In genomic region chr4:56864016-56864415, GRCm38 (mm10) we compare ENCODE assay signal across 8 mouse cellular contexts. TPM values are rescaled to one million over a fixed set of nuclear protein-coding genes. Genes with fewer than 3 reads are reported as not detected.
DNase-seq lines count a peak whose midpoint lies in the region; ATAC-seq lines count a peak whose summit lies in the region.

No protein-coding gene starts in this region.

- no peaks in the 10 kb centered on the region for H3K9me3 ChIP-seq in neural tube, embryonic 11.5 days (ENCODE audit: control insufficient read depth, low read length)
- no peaks in the 10 kb centered on the region for H3K9me3 ChIP-seq in hindbrain, embryonic 10.5 days
- no peaks in the 10 kb centered on the region for H3K9me3 ChIP-seq in liver, embryonic 16.5 days (replicated peaks; ENCODE audit: control insufficient read depth, low read length)

- no peaks in the 10 kb centered on the region for H3K36me3 ChIP-seq in neural tube, embryonic 11.5 days (ENCODE audit: control insufficient read depth, insufficient read depth, low read length)
- no peaks in the 10 kb centered on the region for H3K36me3 ChIP-seq in hindbrain, embryonic 10.5 days
- H3K36me3 ChIP-seq in liver, embryonic 16.5 days (ENCODE audit: control insufficient read depth, insufficient read depth), result no peaks in the 10 kb centered on the region

- H3K4me2 ChIP-seq in neural tube, embryonic 11.5 days (ENCODE audit: low read depth), result peak overlapping the region; percentile 86
- H3K4me2 ChIP-seq in liver, embryonic 16.5 days (ENCODE audit: low read depth, low read length), result peak overlapping the region; percentile 94

- no peak for ATAC-seq in neural tube, embryonic 11.5 days (ENCODE audit: insufficient read depth, low FRiP score, low TSS enrichment)
- no peak for ATAC-seq in liver, embryonic 16.5 days (ENCODE audit: low read depth)

- H3K4me1 ChIP-seq in neural tube, embryonic 11.5 days (ENCODE audit: control insufficient read depth, insufficient read depth, low read length), result peaks cover 4% of the 10 kb centered on the region; the same call in 1 of the 2 replicates
- H3K4me1 ChIP-seq in hindbrain, embryonic 10.5 days (replicated peaks), result peaks cover 24% of the 10 kb centered on the region
- peaks cover 34% of the 10 kb centered on the region for H3K4me1 ChIP-seq in liver, embryonic 16.5 days (ENCODE audit: control insufficient read depth, low read depth, low read length)

- H3K4me3 ChIP-seq in neural tube, embryonic 11.5 days (ENCODE audit: low read depth, low read length), result peak overlapping the region; percentile 84
- H3K4me3 ChIP-seq in hindbrain, embryonic 10.5 days, result peak overlapping the region; percentile 86
- peak overlapping the region; percentile 81 for H3K4me3 ChIP-seq in liver, embryonic 16.5 days (ENCODE audit: low read depth, low read length)

- WGBS in neural tube, embryonic 11.5 days, result 57% methylated on average over 4 of the region's 4 CpGs
- 61% methylated on average over 4 of the region's 4 CpGs for WGBS in hindbrain, embryonic 10.5 days
- 64% methylated on average over 4 of the region's 4 CpGs for WGBS in liver, embryonic 16.5 days (ENCODE audit: insufficient replicate concordance)

- no peak overlapping the region for H3K27ac ChIP-seq in neural tube, embryonic 11.5 days (ENCODE audit: low read depth, low read length)
- H3K27ac ChIP-seq in hindbrain, embryonic 10.5 days, result peak overlapping the region; percentile 92
- no peak overlapping the region; the same call in 1 of the 2 replicates for H3K27ac ChIP-seq in liver, embryonic 16.5 days (ENCODE audit: low read length)

- no peaks in the 10 kb centered on the region for H3K27me3 ChIP-seq in neural tube, embryonic 11.5 days (ENCODE audit: control insufficient read depth, insufficient read depth, low read length)
- H3K27me3 ChIP-seq in hindbrain, embryonic 10.5 days (ENCODE audit: insufficient read depth, poor library complexity, severe bottlenecking), result no peaks in the 10 kb centered on the region
- no peaks in the 10 kb centered on the region for H3K27me3 ChIP-seq in liver, embryonic 16.5 days (ENCODE audit: control insufficient read depth, insufficient read depth, low read depth, low read length)

- peak overlapping the region; percentile 92 for H3K9ac ChIP-seq in neural tube, embryonic 11.5 days (ENCODE audit: low read length)
- H3K9ac ChIP-seq in liver, embryonic 16.5 days (ENCODE audit: low read depth, low read length), result peak overlapping the region; percentile 84

- peak; percentile 43 for DNase-seq in cerebellum, adult 11-12 months
- no peak for DNase-seq in cerebellum, postnatal 4 days (ENCODE audit: low spot score in 2 of 2)
- no peak for DNase-seq in neural tube, embryonic 11.5 days (ENCODE audit: low spot score)
- no peak for DNase-seq in neural tube, embryonic 10.5 days (ENCODE audit: extremely low spot score, low spot score)
- DNase-seq in hindbrain, embryonic 10.5 days (ENCODE audit: low spot score), result no peak
- no peak for DNase-seq in natural killer cell, adult 2 months (ENCODE audit: low spot score in 2 of 2)
- no peak for DNase-seq in embryo, embryonic 10.5 days (ENCODE audit: low spot score)

RNA-seq across cellular contexts. Expression of gene Ctnnal1, which starts 1.0 kb away (rescaled TPM):
- 27.4 and 27.9 TPM in 2 replicates for polyA plus RNA-seq in neural tube, embryonic 11.5 days (2014; fragmentation: Nextera tagmentation; extraction: Ambion mirVana)
- 23.1 and 29.7 TPM in 2 replicates for polyA plus RNA-seq in hindbrain, embryonic 10.5 days (2016; fragmentation: Nextera tagmentation; extraction: Ambion mirVana)
- polyA plus RNA-seq in liver, embryonic 16.5 days (2015; fragmentation: Nextera tagmentation; extraction: Ambion mirVana), result 8.6 and 9.9 TPM in 2 replicates
